Mouse (Mus musculus) lung, postnatal 0 days (tissue): ENCODE data around the gene Pmvk.

ENCODE experiments used
- CTCF ChIP-seq: IDR thresholded peaks from 2 replicates; pipeline ENCODE4 v1.5.1; 2016; ENCODE audit warnings: antibody characterized with exemption, mild to moderate bottlenecking
- EP300 ChIP-seq: IDR thresholded peaks from 2 replicates; pipeline ENCODE4 v1.6.1; 2016; ENCODE audit warnings: antibody characterized with exemption, mild to moderate bottlenecking, control low read depth

DNA sequence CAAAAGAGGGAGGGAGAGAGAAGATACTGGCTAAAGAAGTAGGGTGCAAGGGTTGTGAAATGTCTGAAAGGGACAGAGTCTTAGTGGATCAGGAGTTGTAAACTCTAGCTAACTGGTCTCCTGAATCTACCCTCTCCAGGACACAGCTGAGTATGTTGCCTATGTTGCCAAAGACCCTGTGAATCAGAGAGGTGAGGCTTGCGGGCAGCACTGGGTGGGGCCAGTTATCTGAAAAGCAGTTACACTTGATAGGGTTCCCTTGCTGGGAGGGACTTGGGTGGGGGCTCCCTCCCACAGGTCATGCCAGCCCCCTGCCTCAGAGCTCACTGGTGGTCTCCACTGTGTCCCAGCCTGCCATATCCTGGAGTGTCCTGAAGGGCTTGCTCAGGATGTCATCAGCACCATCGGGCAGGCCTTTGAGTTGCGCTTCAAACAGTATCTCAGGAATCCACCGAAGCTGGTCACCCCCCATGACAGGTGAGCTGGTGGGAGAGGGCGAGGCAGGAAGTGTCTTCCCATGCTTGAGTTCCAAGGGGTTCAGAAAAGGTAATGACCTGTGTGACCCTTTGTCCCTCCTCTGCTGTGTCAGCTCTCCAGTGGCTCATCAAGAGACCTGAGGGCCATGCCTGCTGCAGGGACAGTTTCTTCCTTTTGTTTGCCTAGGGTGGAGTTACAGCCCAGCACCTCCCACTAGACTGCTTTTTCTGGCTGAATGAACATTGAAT is 29.8 kb upstream of the Pmvk start:
- no peak for TF ChIP-seq EP300
- TF ChIP-seq CTCF: no peak
